Mouse (Mus musculus): ENCODE measurements around the gene Man2c1.

Man2c1 gene

DNA sequence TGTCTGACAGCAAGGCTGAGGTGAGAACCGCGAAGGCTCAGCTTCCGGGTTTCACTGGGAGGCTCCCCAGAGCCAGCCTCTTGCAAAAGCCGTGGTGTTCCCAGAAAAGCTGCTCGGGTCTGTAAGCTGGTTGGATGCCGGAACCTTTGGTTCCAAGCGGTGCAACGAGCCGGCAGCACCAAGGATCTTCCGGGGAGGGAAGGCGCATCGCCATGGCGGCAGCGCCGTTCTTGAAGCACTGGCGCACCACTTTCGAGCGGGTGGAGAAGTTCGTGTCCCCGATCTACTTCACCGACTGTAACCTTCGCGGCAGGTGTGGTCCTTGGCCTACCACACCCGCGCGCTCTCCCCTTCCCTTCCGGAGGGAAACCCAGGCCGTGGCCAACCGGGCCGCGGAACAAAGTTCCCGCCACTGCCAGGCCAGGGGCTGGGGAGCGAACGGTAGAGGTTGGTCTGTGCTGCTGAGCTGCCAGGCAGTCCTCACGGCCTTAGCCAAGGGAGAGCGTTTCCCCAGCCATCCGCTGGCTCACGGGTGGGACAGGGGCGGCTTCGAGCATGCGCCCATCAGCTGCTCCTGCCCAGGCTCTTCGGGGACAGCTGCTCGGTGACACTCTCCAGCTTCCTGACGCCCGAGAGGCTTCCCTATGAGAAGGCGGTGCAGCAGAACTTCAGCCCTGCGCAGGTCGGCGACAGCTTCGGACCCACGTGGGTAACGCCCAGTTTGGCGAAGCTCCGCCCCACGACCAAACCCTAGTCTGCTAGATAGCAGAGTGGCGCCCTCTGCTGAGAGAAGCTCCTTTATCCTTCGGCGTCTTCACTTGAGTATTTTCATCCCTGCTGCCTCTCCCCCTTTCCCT lies at the start of gene Man2c1:
Gene Man2c1 (plus strand): TSS at position 114 of the 857 bp plus-strand sequence.
- peak; percentile 88 for DNase-seq (ENCODE audit: low read depth, low spot score)

DNA sequence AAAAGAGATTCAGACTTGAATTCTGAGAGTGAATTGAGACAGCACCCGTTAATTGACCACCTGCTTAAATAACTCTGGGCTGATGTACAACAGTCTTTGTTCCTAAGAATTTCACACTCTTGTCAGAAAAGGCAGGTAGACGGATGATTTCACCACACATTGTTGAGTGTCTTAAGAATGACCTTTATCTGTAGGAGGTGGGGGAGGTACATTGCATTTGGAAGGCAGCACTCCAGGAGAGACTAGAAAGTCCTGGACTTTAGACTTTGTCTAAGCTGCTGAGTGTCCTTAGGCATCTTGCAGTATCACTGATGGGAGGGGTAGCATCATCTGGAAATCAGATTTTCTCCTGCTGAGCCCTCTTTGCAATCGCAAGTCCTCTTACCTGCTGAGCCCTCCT lies 48.3 kb upstream of the Man2c1 start:
- no peak for DNase-seq (ENCODE audit: low read depth, low spot score)

DNA sequence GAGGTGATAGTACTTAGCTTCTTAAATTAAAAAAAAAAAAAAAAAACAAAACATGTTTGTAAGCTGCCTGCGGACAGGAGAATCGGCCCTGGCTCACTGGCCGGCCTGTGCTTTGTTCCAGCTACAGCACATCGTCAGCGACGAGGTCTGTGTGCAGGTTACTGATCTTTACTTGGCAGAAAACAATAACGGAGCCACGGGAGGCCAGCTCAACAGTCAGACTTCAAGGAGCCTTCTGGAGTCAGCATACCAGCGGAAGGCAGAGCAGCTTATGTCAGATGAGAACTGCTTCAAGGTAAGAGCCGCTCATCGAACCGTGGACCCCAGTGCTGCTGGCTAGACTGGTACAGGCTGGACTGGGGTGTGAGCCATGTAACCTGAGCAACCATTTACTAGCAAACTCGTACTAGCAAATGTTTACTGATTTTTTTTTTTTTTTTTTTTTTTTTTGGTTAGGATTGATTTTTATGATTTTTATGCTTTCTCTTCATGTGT lies 13.2 kb upstream of the Man2c1 start:
- no peak for DNase-seq (ENCODE audit: low read depth, low spot score)

DNA sequence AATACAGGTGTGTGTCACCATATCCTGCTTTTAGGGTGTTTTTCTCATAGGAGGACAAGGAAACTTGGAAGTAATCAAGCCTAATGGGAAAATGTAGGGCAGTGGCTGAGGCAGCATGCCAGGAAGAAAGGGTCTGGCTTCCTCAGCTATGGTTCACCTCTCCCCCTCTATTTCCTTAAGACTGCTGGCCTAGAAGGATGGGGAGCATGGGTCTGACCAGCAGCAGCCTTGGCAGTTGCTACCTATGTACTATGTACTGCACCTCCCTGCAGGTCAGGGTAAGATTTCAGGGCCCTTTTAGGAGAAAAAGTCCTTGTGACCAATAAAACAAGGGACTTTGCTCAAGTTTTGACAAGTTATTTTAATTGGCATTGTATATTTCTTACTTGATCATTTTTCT lies 849 bp upstream of the Man2c1 start:
- DNase-seq (ENCODE audit: low read depth, low spot score), result no peak

DNA sequence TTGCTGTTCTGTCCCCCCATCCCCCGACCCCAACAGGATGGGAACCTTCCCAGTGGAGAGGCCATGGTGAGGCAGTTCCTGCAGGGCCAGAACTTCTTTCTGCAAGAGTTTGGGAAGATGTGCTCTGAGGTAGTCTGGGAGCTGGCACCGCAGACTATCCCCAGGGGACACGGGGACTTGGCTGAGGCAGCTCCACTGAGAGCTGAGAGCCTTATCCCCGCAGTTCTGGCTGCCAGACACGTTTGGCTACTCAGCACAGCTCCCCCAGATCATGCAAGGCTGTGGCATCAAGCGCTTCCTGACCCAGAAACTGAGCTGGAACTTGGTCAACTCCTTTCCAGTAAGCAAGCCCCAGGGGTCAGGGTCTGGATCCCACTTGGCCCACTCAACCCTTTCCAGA lies 6.8 kb downstream of the Man2c1 start:
- no peak for DNase-seq (ENCODE audit: low read depth, low spot score)

DNA sequence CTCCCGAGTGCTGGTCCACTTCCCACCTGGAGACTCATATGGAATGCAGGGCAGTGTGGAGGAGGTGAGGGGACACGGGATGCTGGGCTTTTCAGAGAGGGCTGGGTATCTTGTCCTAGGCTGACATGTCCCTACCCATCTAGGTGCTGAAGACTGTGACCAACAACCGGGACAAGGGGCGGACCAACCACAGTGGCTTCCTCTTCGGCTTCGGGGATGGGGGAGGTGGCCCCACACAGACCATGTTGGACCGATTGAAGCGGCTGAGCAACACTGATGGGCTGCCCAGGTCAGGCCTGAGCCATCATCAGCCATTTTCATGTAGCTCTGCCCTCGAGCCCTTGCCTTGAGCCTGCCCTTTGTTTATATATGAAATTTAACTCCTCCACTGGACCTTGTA lies 7.3 kb downstream of the Man2c1 start:
- DNase-seq (ENCODE audit: low read depth, low spot score), result no peak

DNA sequence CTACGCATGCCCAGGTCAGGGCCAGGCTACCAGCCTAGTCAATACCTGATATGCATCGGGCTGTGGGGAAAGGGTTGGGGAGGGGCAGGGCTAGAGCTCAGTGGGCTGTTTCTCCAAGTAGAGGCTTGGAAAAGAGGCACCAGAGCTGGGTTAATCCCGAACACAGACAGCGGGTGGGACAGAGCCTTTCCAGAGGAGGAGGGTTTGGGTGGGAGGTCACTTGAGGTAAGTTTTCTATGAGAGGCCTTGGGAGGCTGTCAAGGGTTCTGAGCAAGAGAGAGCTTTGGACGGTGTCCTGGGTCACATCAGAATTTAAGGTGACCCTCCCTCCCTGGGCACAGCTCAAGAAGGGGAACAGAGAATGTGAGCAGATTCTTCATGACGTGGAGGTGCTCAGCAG lies 8.0 kb downstream of the Man2c1 start:
- DNase-seq (ENCODE audit: low read depth, low spot score), result no peak

DNA sequence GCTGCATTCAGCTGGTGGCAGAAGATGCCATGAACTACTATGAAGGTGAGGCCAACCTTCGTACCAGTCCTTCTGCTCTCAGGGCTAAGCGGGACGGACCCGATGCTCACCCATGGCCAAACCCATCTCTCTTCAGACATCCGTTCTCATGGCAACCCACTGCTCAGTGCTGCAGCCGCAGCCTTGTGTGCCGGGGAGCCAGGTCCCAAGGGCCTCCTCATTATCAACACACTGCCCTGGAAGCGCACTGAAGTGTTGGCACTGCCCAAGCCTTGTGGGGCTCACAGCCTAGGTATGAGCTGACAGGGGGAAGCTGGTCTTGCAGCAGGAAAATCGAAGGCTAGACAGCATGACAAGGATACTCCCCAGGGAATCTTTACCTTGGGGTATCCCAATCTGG lies 8.6 kb downstream of the Man2c1 start:
- DNase-seq (ENCODE audit: low read depth, low spot score), result no peak

DNA sequence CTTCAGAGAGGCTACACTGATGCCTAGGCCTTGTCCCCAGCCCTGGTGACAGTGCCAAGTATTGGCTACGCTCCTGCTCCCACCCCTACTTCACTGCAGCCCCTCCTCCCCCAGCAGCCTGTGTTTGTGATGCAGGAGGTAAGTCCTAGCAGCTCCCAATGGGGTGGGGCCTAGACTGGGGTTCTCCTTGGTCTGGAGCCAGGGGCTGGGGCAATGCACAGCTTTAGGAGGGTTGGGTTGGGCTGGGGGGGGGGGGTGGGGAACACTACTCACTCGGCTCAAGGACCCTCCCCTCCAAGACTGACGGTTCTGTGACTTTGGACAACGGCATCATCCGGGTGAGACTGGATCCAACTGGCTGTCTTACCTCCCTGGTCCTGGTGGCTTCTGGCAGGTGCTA lies 9.1 kb downstream of the Man2c1 start:
- no peak for DNase-seq (ENCODE audit: low read depth, low spot score)

DNA sequence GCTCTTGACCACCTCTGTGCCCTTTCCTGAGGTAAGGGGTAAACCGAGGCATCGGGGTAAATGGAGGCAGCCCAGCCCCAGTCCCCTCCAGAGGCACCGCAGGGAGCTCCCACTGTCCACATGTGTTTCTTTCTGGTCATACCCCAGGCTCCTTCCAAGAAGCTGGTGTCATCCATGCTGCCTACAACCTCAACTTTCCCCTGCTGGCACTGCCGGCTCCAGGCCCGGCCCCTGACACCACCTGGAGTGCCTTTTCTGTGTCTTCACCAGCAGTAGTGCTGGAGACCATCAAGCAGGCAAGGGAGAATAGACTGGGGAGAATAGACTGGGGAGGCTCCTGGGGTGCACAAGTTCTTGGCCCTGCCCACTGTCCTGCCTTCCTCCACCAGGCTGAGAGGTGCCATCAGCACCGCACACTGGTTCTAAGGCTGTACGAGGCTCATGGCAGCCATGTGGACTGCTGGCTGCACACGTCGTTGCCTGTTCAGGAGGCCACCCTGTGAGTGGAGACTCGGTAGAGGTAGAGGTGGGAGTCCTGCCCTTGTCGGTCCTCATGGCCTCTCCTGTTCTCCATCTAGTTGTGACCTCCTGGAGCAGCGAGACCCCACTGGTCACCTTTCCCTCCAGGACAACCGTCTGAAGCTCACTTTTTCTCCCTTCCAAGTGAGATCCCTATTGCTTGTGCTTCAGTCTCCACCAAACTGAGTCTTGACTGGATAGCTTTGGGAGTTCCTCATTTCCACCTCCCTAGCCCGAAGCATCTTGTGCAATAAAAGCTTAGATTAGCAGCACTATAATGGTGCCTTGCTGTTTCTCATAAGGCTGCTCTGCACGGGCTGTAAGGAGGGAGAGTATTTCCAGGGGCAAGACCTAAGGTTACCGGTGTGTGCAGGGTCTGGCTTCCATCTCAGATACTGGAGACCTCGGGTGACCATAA lies 11.2 kb downstream of the Man2c1 start:
- no peak for DNase-seq (ENCODE audit: low read depth, low spot score)

DNA sequence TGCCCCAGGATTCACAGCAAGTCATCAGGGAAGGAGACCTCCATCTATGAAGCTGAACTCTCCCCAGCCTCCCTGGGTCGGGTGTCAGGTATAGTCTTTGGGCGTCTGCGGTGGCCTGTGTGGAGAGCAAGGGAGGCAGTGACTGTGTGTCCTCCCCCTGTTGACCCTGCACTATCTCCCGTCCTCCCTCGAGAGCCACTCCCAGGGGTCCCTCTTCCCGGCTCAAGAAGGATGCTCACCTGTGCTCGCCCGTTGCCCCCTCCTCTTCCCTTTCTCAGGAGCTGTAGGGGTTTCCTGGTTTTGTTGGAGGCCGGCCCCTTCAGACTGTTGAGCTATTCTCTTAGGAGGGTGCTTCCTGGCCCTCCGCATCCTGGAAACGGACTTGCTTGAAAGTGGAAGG lies 12.7 kb downstream of the Man2c1 start:
- no peak for DNase-seq (ENCODE audit: low read depth, low spot score)

DNA sequence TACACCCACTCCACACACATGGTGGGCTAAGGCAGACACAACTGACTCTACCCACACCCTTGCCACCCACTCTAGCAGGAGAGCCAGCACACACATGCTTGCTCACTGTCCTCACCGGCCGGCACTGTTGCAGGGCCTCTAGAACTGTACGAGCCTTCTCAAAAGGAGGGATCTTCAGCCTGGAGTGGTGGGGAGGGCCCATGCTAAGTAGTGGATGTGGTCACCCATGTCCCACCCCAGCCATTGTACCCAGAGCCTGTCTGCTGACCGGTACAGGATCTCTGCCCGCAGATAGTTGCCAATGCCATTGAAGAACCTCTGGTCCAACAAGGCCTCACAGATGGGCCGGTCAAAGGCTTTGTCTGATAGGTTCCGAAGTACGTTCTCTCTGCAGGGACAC lies 14.3 kb downstream of the Man2c1 start:
- no peak for DNase-seq (ENCODE audit: low read depth, low spot score)

DNA sequence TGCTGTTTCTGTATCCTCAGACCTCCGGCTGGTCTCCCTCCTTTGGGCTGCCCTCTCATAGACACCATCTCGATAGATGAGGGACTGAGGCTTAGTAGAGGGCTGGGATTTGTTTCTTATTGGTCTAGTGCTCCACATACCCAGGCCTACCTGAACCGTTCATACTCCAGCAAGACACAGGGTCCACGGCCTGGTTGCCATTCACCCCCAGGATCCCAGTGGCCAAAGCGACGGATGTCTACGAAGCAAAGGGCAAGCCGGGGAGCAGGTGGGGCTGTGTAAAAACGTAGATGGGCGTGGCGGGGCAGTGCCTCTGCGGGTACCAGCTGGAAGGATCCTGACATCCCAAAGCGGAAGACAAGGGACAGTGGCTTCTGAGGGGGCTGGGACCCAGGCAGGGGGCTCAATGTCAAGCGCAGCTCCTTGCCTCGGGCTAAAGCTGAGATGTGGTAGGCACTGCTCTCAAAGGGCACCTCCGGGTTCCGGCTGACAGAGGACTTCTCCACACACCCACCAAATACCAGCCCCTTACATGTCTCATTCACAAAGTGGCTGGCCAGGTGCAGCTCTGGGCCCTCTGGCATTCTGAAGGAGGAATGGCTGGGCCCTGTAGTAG lies 16.1 kb downstream of the Man2c1 start:
- no peak for DNase-seq (ENCODE audit: low read depth, low spot score)

DNA sequence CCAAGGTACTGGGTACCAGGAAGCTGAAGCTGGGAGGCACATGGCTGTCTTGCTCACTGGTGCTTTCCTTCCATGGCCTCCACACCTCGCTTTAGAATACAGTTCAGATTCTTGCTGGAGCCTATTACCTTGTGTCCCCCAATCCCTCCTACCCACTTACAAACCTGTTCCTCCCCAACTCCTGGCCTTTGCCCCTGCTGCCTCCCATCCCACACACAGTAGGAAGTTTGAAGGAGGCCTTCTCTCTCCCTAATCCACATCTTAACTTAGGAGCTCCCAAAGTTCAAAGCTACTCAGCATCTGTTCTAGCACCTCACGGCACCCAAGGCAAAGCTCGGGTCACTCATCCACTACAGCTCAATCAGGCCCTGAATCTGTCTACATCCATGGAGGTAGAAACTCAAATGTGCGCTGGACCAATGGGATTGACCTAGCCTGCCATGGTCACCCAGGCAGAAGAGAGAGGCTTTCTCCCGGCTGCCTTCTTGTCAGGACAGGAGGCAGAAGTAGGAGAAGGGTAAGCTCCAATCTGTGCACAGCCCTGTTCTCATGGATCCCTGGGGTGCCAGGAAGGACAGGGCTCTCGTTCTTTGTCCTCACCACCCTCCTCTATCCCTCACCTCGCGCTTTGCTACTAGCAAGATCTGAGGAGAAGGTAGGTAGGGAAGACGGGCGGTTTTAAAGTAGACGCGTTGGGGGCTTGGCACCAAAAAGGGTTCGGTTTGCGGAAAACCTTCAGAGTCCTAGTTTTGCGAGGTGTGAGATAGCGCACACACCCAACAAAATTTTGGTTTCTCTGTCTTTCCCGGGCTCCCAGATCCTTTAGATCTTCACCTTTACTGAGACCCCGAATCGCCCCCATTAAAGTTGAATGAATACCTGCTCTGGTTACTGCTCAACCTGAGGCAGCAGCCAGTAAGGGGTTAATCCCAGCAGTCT lies 17.0 kb downstream of the Man2c1 start:
- DNase-seq (ENCODE audit: low read depth, low spot score), result no peak

DNA sequence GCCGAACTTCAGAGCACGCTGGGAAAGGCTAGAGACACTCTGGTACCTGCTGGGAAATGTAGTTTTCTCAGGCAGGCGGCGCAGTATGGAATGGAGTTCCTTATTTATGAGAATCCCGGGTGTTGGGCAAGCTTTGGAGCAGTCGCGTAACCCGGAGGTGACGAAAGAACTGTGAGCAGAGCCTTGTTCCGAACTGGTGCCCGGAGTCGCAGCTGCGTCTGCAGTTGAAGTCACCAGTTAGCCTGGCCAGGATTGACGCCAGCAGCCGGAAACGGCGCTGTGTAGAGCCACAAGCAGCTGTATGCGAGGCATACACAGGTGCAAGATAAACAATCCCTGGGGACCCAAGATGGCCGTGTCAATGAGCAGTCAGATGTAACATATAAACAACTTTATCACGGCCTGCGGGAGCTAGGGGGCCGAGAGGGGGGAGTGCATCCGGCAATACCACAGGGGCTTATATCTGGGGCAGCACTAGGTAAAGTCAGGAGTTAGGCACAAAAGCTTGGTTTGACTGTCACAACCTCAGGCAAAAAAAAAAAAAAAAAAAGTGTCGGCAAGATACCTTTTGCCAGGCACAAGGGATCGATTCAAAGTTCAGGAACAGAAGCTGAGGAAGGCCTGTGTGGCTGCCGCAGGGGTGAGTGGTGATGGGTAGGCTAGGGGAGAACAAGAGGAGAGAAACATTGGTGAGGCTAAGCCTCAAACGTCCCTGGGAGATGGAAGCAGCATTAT lies 17.8 kb downstream of the Man2c1 start, which contains the start of gene Neil1:
Gene Neil1 (minus strand): TSS at position 162 of the 735 bp plus-strand sequence.
- DNase-seq (ENCODE audit: low read depth, low spot score), result peak; percentile 70

DNA sequence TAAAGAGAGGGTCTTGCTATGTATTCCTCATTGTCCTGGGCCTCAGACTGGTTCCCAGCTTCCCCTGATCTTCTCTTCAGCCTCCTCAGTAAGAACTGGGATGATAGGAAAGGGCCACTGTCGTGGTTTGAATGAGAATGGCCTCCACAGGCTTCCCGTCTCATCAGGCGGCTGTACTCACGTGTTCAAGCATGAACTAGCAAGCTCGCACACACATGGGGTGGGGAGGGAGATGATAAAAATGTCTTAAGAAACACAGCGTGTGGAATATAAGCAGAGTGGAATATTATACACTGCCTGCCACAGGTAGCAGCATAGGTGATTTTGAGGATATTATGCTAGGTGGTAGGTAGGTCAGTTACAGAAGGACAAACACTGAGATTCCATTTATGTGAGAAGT lies 18.5 kb downstream of the Man2c1 start:
- DNase-seq (ENCODE audit: low read depth, low spot score), result no peak

DNA sequence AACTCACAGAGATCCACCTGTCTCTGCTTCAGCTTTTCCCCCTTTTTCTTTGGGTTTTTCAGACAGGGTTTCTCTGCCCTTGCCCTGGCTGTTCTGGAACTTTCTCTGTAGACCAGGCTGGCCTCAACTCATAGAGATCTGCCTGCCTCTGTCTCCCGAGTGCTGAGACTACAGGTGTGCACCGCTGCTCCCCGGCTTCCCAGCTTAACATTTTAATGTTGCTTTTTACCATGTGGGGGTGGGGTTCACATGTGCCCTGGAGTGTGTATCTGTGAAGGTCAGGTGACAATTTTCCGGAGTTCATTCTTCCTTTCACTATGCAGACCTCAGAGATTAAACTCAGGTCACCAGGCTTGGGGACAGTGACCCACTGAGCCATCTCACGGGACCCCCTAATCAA lies 19.7 kb downstream of the Man2c1 start:
- DNase-seq (ENCODE audit: low read depth, low spot score), result no peak

DNA sequence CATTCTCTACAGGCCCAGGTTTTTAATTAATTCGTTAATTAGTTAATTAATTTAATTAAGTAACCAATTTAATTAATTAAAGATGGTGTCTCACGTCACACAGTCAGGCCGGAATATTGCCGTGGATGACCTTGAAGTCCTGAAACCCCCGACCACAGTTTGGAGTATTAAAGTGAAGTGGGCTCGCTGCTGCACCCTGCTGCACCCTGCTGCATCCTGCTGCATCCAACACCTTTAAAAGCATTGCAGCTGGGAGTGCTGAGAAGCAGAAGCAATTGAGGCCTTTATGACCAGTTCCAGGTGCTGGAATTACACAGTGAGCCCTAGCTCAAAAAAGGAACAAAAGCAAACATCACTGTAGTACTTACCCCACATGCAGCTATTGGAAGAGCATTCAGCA lies 21.8 kb downstream of the Man2c1 start:
- no peak for DNase-seq (ENCODE audit: low read depth, low spot score)

DNA sequence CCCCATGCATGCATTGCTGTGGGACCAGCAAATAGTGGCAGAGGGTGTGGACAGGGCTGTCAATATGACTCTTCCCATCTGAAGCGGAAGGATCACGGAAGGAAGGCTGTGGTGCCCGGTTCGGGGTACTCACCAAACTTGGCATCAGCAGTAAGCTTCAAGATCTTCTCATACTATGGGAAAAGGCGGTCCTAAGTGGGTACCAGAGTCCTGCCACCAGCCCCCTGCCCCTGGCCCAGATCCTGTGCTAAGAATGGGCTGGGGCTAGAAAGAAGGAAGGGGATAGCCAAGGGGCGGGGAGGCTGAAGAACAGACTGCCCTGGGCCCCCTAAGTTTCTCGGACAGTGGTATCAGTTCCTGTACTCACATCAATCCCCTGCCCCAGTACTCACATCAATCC lies 25.9 kb downstream of the Man2c1 start:
- DNase-seq (ENCODE audit: low read depth, low spot score), result no peak

DNA sequence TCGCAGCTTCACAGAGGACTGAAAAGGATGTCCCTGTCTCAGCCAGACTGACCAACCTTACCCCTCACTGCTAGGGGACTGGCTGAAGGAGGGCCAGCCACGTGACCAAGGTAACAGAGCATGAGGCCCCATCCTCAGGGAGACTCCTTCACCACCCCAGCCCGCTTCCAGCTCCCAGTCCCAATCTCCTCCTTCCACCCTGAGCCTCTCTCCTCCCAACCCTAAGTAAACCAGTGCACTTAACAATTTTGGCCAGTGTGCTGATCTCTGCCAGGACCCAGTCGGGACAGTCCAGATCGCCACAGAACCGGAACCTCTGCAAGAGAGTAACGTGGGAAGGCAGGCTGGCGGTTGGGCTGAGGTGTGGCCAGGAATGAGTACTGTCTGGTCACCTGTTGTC lies 26.3 kb downstream of the Man2c1 start:
- DNase-seq (ENCODE audit: low read depth, low spot score), result no peak
